Mouse (Mus musculus): ENCODE measurements around the gene Snx3.

The Snx3 gene

DNA sequence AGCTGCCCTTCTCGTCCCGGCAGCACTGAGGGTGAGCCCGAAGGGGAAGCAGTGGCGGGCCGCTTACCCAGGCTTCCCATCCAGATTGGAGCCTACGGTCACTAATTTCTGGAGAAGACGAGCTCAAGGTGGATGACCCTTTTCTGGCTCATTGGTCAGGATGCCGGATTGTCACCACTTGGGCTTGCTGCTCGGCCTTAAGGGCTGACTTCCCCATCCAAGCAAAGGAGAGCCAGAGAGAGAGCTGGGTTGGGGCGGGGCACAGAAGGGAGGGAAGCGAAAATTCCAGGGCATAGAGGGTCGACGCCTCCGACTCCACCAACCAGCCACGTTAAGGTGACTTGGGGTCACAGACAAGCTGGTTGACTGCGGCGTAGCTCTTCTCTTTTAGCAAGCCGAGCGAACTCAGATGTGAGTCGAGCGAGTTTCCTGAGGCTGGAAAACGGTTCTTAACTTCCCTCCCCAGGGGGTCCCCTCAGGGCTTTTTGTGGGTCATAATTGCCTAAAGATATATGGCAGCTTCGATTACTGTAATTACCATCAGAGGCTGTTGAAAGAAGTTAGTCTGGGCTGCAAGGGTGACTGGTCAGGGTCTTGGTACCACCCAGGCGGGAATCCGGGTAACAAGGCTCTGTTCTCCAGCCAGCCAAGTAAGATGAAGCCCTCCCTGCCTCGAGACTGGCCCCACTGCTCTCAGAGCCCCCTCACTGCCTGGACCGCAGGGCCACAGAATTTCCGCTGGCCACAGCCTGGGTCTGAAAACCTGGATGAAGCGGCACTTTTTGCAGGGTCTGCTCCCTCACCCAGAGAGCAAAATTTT is 78.5 kb downstream of the Snx3 start:
- no peak for TF ChIP-seq GATA4 (IDR thresholded peaks at IDR 0.05; ENCODE audit: insufficient replicate concordance, low read length)

DNA sequence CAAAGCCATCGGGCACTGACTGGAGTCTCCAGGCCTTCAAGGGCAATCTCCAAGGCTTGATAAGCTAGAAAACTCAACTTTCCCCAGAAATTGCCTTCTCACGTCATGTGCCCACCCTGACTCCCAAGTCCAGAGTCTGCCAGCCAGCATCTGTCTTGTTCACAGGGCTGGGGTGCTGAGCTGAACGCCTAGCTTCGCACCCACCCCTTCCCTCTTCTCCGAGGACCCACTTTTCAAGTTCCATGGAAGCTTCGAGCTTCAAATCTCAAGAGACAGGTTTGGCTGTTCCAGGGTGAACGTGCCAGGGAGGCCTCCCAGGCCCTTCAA is 79.1 kb downstream of the Snx3 start:
- no peak for TF ChIP-seq GATA4 (IDR thresholded peaks at IDR 0.05; ENCODE audit: insufficient replicate concordance, low read length)

GRCm38 (mm10) chr10:42581694-42582565 is 80.1 kb downstream of the Snx3 start:
- no peak for TF ChIP-seq GATA4 (IDR thresholded peaks at IDR 0.05; ENCODE audit: insufficient replicate concordance, low read length)

GRCm38 (mm10) chr10:42582566-42583110 is 80.8 kb downstream of the Snx3 start:
- TF ChIP-seq GATA4 (IDR thresholded peaks at IDR 0.05; ENCODE audit: insufficient replicate concordance, low read length), result no peak

DNA sequence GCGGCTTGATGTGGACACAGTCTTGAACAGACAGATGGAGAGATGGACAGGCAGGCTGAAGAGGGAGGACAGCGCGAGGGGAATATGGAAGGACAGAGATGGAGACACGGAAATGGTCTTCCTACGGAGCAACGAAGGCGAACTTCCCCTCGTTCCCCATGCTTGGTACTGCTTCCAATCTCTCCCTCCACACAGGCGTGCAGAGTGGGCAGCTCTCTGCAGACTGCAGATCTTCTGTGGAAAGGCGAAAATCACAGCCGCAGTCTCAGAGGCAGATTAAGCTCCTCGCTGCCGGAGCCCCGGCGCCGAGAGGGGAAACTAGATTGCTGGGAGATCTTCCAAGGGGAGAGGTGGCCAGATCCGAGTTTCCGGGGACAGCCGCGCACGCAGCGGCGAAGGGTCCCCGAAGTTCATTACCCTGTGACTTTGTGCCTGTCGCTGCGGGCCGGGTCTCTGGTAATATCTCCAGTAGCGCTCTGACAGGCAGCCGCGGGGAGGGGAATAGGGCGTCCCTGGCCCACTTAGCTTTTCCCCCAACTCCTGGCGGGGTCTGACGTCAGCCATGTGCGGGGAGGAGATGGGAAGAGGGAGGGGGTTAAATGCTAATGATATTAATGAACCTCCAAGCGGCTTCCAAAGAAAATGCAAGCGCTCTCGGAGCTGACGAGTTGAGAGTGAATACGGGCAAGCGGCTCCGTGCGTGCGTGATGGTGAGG is 81.5 kb downstream of the Snx3 start, which contains the start of the genes Nr2e1 and Ostm1:
TSS of gene Nr2e1 (minus strand) at position 476 of the 716 bp plus-strand sequence.
TSS of gene Ostm1 (plus strand) at position 666 of the 716 bp plus-strand sequence.
- TF ChIP-seq GATA4 (IDR thresholded peaks at IDR 0.05; ENCODE audit: insufficient replicate concordance, low read length), result no peak

- TF ChIP-seq GATA4 (IDR thresholded peaks at IDR 0.05; ENCODE audit: insufficient replicate concordance, low read length), result no peak
These were observed 82.1 kb downstream of the Snx3 start for GRCm38 (mm10) chr10:42583902-42584435.

- TF ChIP-seq GATA4 (IDR thresholded peaks at IDR 0.05; ENCODE audit: insufficient replicate concordance, low read length), result no peak
These were observed 82.7 kb downstream of the Snx3 start for GRCm38 (mm10) chr10:42584436-42584983.

Data from liver, adult (tissue).